Mouse (Mus musculus) kidney, adult 9 months (tissue): ENCODE results near the gene Osbpl6.

Source experiments
- DNase-seq: peaks from one replicate; pipeline ENCODE4 v3.0.0; 2022

Gene Osbpl6

GRCm38 (mm10) chr2:76504989-76505388 lies 98.7 kb downstream of the Osbpl6 start:
- no peak for DNase-seq

GRCm38 (mm10) chr2:76511281-76511721 lies 105.0 kb downstream of the Osbpl6 start:
- no peak for DNase-seq

GRCm38 (mm10) chr2:76512133-76512532 lies 105.8 kb downstream of the Osbpl6 start:
- DNase-seq: peak; percentile 42

- DNase-seq: no peak
These were observed 106.6 kb downstream of the Osbpl6 start for GRCm38 (mm10) chr2:76512888-76513287.

GRCm38 (mm10) chr2:76513296-76513695 lies 107.0 kb downstream of the Osbpl6 start:
- DNase-seq: no peak

GRCm38 (mm10) chr2:76517471-76517870 lies 111.2 kb downstream of the Osbpl6 start:
- DNase-seq: no peak

- DNase-seq: no peak
These were observed 112.2 kb downstream of the Osbpl6 start for GRCm38 (mm10) chr2:76518407-76519063.

GRCm38 (mm10) chr2:76521585-76521984 lies 115.3 kb downstream of the Osbpl6 start:
- DNase-seq: no peak

- no peak for DNase-seq
These were observed 118.1 kb downstream of the Osbpl6 start for GRCm38 (mm10) chr2:76524451-76524850.

GRCm38 (mm10) chr2:76525645-76526044 lies 119.3 kb downstream of the Osbpl6 start:
- no peak for DNase-seq

GRCm38 (mm10) chr2:76532490-76533126 lies 126.3 kb downstream of the Osbpl6 start:
- no peak for DNase-seq

GRCm38 (mm10) chr2:76534932-76535331 lies 128.6 kb downstream of the Osbpl6 start:
- no peak for DNase-seq

- DNase-seq: no peak
These were observed 135.6 kb downstream of the Osbpl6 start for GRCm38 (mm10) chr2:76541900-76542299.

GRCm38 (mm10) chr2:76542921-76543320 lies 136.6 kb downstream of the Osbpl6 start:
- peak; percentile 40 for DNase-seq

- DNase-seq: no peak
These were observed 139.2 kb downstream of the Osbpl6 start for GRCm38 (mm10) chr2:76545539-76545938.

- no peak for DNase-seq
These were observed 141.9 kb downstream of the Osbpl6 start for GRCm38 (mm10) chr2:76548171-76548570.

- no peak for DNase-seq
These were observed 142.5 kb downstream of the Osbpl6 start for GRCm38 (mm10) chr2:76548836-76549235.

GRCm38 (mm10) chr2:76549316-76549715 lies 143.0 kb downstream of the Osbpl6 start:
- DNase-seq: no peak

- DNase-seq: no peak
These were observed 149.7 kb downstream of the Osbpl6 start for GRCm38 (mm10) chr2:76555852-76556558.

GRCm38 (mm10) chr2:76560146-76560545 lies 153.8 kb downstream of the Osbpl6 start:
- DNase-seq: peak; percentile 43

- DNase-seq: peak; percentile 86
These were observed 157.6 kb downstream of the Osbpl6 start for GRCm38 (mm10) chr2:76563862-76564261.

- DNase-seq: no peak
These were observed 160.7 kb downstream of the Osbpl6 start for GRCm38 (mm10) chr2:76566933-76567551.

GRCm38 (mm10) chr2:76571543-76571942 lies 165.2 kb downstream of the Osbpl6 start:
- no peak for DNase-seq
